Mouse (Mus musculus) forebrain, embryonic 16.5 days (tissue): ENCODE measurements at regions not wholly inside any gene's neighbourhood (a gene's known extent, or its start where the extent isn't known, plus 50 kb on each side); places are given as distances from the start of the nearest gene placed in this dataset.
"Not testable (repeated sequence)": the region's sequence is repeated elsewhere in the genome, so short reads cannot be mapped to it uniquely, and the experiment has no call there.

Experiments used
- ATAC-seq: fragments of 200-750 bp; cut with Nextera tagmentation; 2 replicates; pipeline ENCODE4 v1.8.0; 2017; ENCODE audit warnings: mild to moderate bottlenecking, moderate library complexity
- H3K27ac ChIP-seq: fragments of 300-500 bp; sonication (generic); 2 replicates; pipeline ENCODE4 v1.5.1; 2014; ENCODE audit warnings: low read length, control low read depth
- H3K27me3 ChIP-seq: fragments of 300-500 bp; sonication (generic); replicated peaks from 2 replicates; pipeline ENCODE4 v1.6.1; 2014; ENCODE audit warnings: low read length; ENCODE audit not compliant: control insufficient read depth, insufficient read depth
- H3K36me3 ChIP-seq: fragments of 300-500 bp; sonication (generic); 2 replicates; pipeline ENCODE4 v1.6.1; 2014; ENCODE audit not compliant: control insufficient read depth, insufficient read depth
- H3K4me1 ChIP-seq: fragments of 300-500 bp; sonication (generic); replicated peaks from 2 replicates; pipeline ENCODE4 v1.6.1; 2014; ENCODE audit warnings: low read length; ENCODE audit not compliant: control insufficient read depth, insufficient read depth
- H3K4me2 ChIP-seq: fragments of 300-500 bp; sonication (generic); 2 replicates; pipeline ENCODE4 v1.6.1; 2014; ENCODE audit warnings: mild to moderate bottlenecking, low read length, control low read depth
- H3K4me3 ChIP-seq: fragments of 300-500 bp; sonication (generic); replicated peaks from 2 replicates; pipeline ENCODE4 v1.5.1; 2014; ENCODE audit warnings: mild to moderate bottlenecking, low read length, control low read depth
- H3K9ac ChIP-seq: fragments of 300-500 bp; sonication (generic); replicated peaks from 2 replicates; pipeline ENCODE4 v1.6.1; 2014; ENCODE audit warnings: low read depth, low read length, control low read depth
- H3K9me3 ChIP-seq: fragments of 300-500 bp; sonication (generic); 2 replicates; pipeline ENCODE4 v1.6.1; 2016; ENCODE audit warnings: low read length; ENCODE audit not compliant: control insufficient read depth
- WGBS: fragments of 180-500 bp; shearing (Covaris S2); extraction: QIAGEN DNeasy Blood & Tissue Kit; methylation state at CpG from one replicate; pipeline ENCODE4 v1.1.7; 2014; 5-methylcytosine and 5-hydroxymethylcytosine counted together

- no peak overlapping the region for H3K27ac ChIP-seq
- no peaks in the 10 kb centered on the region for H3K36me3 ChIP-seq
- H3K4me1 ChIP-seq = no peaks in the 10 kb centered on the region
- no peaks in the 10 kb centered on the region for H3K27me3 ChIP-seq
- 92% methylated on average over 9 of the region's 9 CpGs for WGBS
- H3K4me3 ChIP-seq = no peak overlapping the region
- H3K9ac ChIP-seq = no peak overlapping the region
- no peak overlapping the region for H3K4me2 ChIP-seq
- H3K9me3 ChIP-seq = no peaks in the 10 kb centered on the region
- ATAC-seq = no peak
These were observed 243.3 kb upstream of the Srek1ip1 start for GRCm38 (mm10) chr13:104549016-104549415.

GRCm38 (mm10) chr13:104553329-104553728, 239.0 kb upstream of the Srek1ip1 start:
- Histone ChIP-seq H3K4me3 (no peak overlapping the region), H3K9ac (no peak overlapping the region), H3K27ac (no peak overlapping the region), H3K4me2 (no peak overlapping the region), H3K27me3 (no peaks in the 10 kb centered on the region), H3K36me3 (no peaks in the 10 kb centered on the region), H3K9me3 (no peaks in the 10 kb centered on the region), H3K4me1 (no peaks in the 10 kb centered on the region)
- 92% methylated on average over 3 of the region's 3 CpGs for whole genome bisulfite sequencing
- ATAC-seq = no peak

GRCm38 (mm10) chr13:104556609-104557008, 235.7 kb upstream of the Srek1ip1 start:
- H3K9me3 ChIP-seq, H3K36me3 ChIP-seq, H3K27ac ChIP-seq, H3K27me3 ChIP-seq, H3K4me2 ChIP-seq, H3K4me1 ChIP-seq, H3K9ac ChIP-seq, H3K4me3 ChIP-seq, ATAC-seq: not testable (repeated sequence)
- 46% methylated on average over 7 of the region's 7 CpGs for WGBS

- ATAC-seq = no peak
- no peaks in the 10 kb centered on the region for H3K36me3 ChIP-seq
- no peak overlapping the region for H3K4me2 ChIP-seq
- H3K9ac ChIP-seq = no peak overlapping the region
- H3K27ac ChIP-seq = no peak overlapping the region
- no peak overlapping the region for H3K4me3 ChIP-seq
- peaks cover 8% of the 10 kb centered on the region; the same call in 1 of the 2 replicates for H3K4me1 ChIP-seq
- H3K27me3 ChIP-seq = no peaks in the 10 kb centered on the region
- no peaks in the 10 kb centered on the region for H3K9me3 ChIP-seq
- WGBS = 80% methylated on average over 5 of the region's 5 CpGs
These were observed 232.4 kb upstream of the Srek1ip1 start for GRCm38 (mm10) chr13:104559876-104560275.

GRCm38 (mm10) chr13:104560500-104561114, 231.7 kb upstream of the Srek1ip1 start:
- ATAC-seq = peak; percentile 81
- Histone ChIP-seq H3K4me2 (peak overlapping the region; percentile 21; the same call in 1 of the 2 replicates), H3K9ac (no peak overlapping the region), H3K4me3 (no peak overlapping the region), H3K4me1 (peaks cover 8% of the 10 kb centered on the region; the same call in 1 of the 2 replicates), H3K27ac (peak overlapping the region; percentile 31; the same call in 1 of the 2 replicates), H3K36me3 (no peaks in the 10 kb centered on the region), H3K27me3 (no peaks in the 10 kb centered on the region), H3K9me3 (no peaks in the 10 kb centered on the region)
- WGBS = 47% methylated on average over 15 of the region's 15 CpGs

GRCm38 (mm10) chr13:104562536-104562935, 229.7 kb upstream of the Srek1ip1 start:
- WGBS = 40% methylated on average over 3 of the region's 3 CpGs
- Histone ChIP-seq H3K4me2 (no peak overlapping the region), H3K9me3 (no peaks in the 10 kb centered on the region), H3K9ac (no peak overlapping the region), H3K27me3 (no peaks in the 10 kb centered on the region), H3K4me1 (peaks cover 8% of the 10 kb centered on the region; the same call in 1 of the 2 replicates), H3K27ac (no peak overlapping the region), H3K36me3 (no peaks in the 10 kb centered on the region), H3K4me3 (no peak overlapping the region)
- ATAC-seq = no peak

GRCm38 (mm10) chr13:104563019-104563418, 229.3 kb upstream of the Srek1ip1 start:
- no peak for ATAC-seq
- 20% methylated on average over 2 of the region's 2 CpGs for WGBS

GRCm38 (mm10) chr13:104563889-104564288, 228.4 kb upstream of the Srek1ip1 start:
- Histone ChIP-seq H3K36me3 (no peaks in the 10 kb centered on the region), H3K9ac (no peak overlapping the region), H3K4me2 (no peak overlapping the region), H3K27ac (no peak overlapping the region), H3K9me3 (no peaks in the 10 kb centered on the region), H3K4me1 (peaks cover 8% of the 10 kb centered on the region; the same call in 1 of the 2 replicates), H3K27me3 (no peaks in the 10 kb centered on the region), H3K4me3 (no peak overlapping the region)
- 40% methylated on average over 7 of the region's 7 CpGs for WGBS
- ATAC-seq = no peak

More at GRCm38 (mm10) chr13:104563019-104563418, 229.3 kb upstream of the Srek1ip1 start:
- Histone ChIP-seq H3K4me1 (peaks cover 8% of the 10 kb centered on the region; the same call in 1 of the 2 replicates), H3K4me2 (no peak overlapping the region), H3K9ac (no peak overlapping the region), H3K4me3 (no peak overlapping the region), H3K27ac (no peak overlapping the region), H3K9me3 (no peaks in the 10 kb centered on the region), H3K27me3 (no peaks in the 10 kb centered on the region), H3K36me3 (no peaks in the 10 kb centered on the region)

- H3K9me3 ChIP-seq = no peaks in the 10 kb centered on the region
- no peak overlapping the region for H3K4me3 ChIP-seq
- no peaks in the 10 kb centered on the region for H3K36me3 ChIP-seq
- no peaks in the 10 kb centered on the region for H3K4me1 ChIP-seq
- H3K9ac ChIP-seq = no peak overlapping the region
- no peak overlapping the region for H3K4me2 ChIP-seq
- 54% methylated on average over 6 of the region's 6 CpGs for WGBS
- no peaks in the 10 kb centered on the region for H3K27me3 ChIP-seq
- ATAC-seq = no peak
- H3K27ac ChIP-seq = no peak overlapping the region
These were observed 222.5 kb upstream of the Srek1ip1 start for GRCm38 (mm10) chr13:104569765-104570164.
